Mouse (Mus musculus) mouse trophoblast stem cell (cell line): ENCODE results near the gene Tapbp.
"Not testable (repeated sequence)": the region's sequence is repeated elsewhere in the genome, so short reads cannot be mapped to it uniquely, and the experiment has no call there.

ENCODE experiments used
- in situ Hi-C, 2 experiments: fragments of 300-500 bp; cut with MseI, MboI; formaldehyde crosslinking; loops; 2 replicates in 1 of 2; 3 replicates in 1 of 2; pipeline ENCODE4 v1.15.1; 2025

Tapbp gene

DNA sequence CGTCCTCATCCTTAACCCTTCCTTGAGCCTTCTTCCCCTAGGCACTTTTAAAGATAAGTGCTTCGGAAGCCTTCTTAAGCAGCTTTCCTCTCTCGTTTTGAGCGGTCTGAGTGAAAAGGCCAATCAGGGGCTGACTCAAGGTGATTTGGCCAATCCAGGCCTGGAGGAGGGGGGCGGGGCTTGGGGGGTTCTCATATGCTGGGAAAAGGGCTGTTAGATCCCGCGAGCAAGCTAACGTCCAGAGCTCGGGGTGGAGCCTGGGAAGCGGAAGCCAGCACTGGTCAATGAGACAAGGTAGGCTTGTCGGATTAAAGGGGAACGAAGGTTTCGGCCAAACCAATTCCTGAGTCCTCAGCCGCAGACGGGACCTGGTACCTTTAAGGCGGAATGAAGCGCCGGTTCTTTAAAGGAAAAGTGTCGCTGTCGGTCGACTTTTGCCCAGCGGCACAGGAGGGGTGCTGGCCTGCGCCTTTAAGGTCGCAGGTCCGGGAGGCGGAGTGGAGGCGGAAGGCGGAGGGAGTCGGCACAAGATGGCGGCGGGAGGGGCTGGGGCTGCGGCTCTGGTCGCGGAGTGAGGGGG lies at the start of gene Tapbp, which contains the start of gene Zbtb22:
Gene Tapbp, plus strand, starts transcription at position 229 of the 580 bp plus-strand sequence.
Gene Zbtb22, plus strand, starts transcription at position 234 of the 580 bp plus-strand sequence.
- in situ Hi-C loops, result no loop called here

DNA sequence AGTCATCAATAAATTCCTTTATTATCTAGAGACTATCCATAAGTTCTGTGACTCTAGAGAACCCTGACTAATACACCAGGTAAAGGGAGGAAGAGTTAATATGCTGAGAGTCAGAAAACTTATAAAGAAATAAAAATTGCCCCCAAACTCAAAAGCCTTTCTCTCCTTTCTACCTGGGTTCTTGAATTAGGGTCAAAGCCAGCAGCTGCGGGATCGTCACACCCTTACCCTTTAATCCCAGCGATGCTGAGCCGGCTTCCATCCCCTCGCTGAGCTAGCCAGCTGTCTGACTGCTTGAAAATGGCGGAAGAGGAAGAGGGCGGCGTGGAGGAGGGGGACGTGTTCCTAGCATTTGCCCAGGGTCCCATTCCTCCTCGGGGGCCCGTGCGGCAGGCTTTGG lies 42.2 kb upstream of the Tapbp start, which contains the start of gene Gm7029:
Gene Gm7029, plus strand, starts transcription at position 301 of the 400 bp plus-strand sequence.
- in situ Hi-C loops, result not testable (repeated sequence)

DNA sequence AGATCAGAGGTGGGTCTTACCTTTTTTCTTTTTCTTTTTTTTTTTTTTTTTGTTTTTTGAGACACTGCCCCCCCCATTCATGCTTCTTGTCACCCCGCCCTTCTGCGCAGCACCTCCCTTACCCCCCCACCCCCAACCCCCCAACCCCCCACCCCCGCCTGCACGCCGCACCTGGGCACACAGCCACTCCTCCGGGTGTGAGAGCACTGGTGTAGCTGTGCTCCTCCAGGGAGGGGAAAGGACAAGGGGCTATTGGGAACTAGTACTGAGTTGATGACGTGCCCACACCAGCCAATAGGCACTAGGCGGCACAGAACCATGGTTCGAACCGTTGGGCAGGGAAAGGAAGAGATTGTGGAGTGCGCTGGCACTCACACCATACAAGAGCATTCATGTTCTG lies 41.3 kb upstream of the Tapbp start:
- in situ Hi-C loops, result no loop called here

DNA sequence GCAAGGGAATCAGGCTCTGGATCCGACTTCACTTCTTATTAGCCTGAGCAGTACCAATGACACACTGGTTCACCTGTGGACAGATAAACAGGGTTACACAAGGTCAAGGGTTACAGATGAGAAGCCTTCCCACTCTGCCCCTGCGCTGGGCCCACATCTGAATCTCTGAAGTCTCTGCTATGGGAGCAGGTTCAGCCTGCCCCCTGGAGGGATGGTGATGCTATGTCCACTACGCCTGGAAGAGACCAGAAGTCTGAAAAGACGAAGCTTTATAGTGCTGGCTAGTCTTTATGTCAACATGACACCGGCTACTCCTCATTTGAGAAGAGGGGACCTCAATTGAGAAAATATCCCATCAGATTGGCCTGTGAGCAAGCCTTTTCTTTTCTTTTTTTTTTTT lies 39.9 kb upstream of the Tapbp start:
- in situ Hi-C loops, result not testable (repeated sequence)

DNA sequence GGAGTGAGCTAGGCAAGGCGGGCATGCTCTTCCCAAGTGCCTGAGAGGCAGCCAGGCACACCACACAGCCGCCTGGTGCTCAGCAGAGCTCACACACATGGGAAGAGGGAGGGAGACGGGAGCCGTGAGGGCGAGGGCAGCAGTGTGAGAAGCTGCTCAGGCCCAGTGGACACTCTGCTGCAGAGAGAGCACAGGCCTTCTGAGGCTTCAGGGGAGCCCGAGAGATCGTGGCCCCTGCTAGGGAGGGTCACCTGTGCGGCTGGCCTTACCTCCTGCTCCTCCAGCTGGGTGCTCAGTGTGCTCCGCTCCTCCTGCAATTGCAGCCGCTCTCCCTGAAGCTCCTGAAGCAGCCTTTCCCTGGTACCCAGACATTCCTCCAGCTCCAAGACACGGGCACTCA lies 31.4 kb upstream of the Tapbp start:
- in situ Hi-C loops, result not testable (repeated sequence)

DNA sequence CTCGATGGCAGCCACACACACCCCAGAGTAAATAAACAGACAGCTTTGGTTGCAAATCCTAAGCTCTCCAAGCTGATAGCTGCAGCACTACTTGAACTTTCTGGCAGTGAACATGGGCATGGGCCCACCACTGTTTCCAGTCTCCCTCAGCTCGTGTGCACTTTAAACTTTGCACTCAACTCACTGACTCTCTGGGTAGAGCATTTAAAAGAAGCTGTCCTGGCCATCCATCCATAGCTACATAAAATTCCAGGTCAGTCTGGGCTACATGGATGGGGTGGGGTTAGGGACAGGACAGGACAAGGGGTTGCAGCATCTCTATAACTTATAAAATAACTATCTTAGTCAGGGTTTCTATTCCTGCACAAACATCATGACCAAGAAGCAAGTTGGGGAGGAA lies 27.9 kb upstream of the Tapbp start:
- in situ Hi-C loops, result not testable (repeated sequence)

DNA sequence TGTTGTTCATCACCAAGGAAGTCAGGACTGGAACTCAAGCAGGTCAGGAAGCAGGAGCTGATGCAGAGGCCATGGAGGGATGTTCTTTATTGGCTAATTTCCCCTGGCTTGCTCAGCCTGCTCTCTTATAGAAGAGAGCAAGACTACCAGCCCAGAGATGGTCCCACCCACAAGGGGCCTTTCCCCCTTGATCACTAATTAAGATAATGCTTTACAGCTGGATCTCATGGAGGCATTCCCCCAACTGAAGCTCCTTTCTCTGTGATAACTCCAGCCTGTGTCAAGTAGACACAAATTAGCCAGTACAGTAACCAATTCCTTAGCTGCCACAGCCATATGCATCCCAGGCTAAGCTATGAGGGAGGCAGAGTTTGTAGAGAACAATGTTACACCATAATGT lies 27.5 kb upstream of the Tapbp start:
- in situ Hi-C loops, result not testable (repeated sequence)

DNA sequence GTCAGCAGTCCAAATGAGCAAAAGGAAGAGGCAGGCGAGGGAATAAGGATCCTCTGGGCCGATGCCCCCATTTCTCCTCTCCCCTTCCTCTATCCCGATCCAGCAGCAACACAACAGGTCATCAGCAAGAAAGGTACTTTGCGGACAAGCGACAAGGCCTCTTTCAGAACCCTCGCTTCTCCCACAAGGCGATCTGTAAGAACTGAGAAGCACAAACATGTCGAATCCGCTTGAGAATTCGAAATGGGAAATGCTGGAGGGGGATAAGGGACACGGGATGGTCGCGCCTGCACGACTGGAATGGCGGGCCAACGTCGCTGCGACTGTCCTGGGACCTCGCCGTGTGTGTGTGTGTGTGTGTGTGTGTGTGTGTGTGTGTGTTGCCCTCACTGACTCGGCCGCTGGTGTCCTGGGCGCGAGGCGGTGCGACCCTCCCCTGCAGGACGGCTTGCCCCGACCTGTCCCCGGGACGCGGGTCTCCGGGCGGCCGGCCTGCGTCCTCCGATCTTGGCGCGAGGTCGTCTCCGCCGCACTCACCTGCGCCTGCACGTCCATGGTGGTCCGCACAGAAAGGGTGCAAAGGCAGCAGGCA lies 25.7 kb upstream of the Tapbp start:
- in situ Hi-C loops, result not testable (repeated sequence)

DNA sequence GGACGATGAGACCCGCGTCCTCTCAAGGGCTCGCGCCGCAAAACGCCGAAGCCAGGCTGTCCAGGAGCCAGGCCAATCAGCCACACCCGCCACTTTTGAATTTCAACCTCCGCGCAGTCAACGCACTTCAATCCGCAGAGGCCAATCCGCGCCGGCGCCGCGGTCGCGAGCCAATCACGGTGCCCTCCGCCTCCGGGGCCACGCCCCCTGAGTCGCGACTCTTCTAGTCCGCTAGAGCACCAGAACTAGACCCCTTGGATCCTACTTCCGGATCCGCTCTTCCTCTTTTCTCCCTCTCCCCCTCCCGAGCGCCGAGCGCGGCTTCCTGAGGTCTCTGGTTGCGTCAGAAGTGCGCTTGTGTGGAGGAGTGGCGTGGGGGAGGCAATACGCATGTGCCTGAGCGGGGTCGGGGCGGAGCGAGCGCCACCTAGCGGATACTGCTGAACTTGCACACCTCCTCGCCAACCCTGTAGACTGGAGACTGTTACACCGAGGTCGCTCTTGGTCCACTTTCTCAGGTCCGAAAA lies 25.1 kb upstream of the Tapbp start, which contains the start of gene Kifc1:
Gene Kifc1, minus strand, starts transcription at position 129 of the 527 bp plus-strand sequence.
- in situ Hi-C loops, result no loop called here

DNA sequence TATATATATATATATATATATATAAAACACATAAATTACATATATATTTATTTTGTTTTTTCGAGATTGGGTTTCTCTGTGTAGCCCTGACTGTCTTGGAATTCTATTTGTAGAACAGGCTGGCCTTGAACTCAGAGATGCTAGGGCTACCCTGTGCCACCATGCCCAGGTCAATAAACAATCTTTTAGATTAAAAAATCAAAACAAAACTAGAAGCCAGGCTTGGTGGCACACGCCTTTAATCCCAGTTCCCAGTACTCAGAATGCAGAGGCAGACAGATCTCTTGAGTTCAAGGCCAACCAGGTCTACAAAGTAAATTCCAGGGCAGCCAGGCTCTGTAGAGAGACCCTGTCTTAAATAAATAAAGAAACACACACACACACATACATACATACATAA lies 24.3 kb upstream of the Tapbp start:
- in situ Hi-C loops, result no loop called here

DNA sequence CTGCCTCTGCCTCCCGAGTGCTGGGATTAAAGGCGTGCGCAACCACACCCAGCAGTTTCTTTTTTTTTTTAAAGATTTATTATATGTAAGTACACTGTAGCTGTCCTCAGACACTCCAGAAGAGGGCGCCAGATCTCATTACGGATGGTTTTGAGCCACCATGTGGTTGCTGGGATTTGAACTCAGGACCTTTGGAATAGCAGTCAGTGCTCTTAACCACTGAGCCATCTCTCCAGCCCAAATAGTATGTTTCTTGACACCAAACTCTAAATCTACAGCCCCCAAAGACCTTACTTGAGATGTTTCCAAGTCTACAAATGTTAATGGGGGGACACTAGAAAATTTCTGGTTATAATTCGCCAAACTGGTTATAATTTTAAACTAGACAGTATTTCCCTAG lies 23.8 kb upstream of the Tapbp start:
- in situ Hi-C loops, result not testable (repeated sequence)

DNA sequence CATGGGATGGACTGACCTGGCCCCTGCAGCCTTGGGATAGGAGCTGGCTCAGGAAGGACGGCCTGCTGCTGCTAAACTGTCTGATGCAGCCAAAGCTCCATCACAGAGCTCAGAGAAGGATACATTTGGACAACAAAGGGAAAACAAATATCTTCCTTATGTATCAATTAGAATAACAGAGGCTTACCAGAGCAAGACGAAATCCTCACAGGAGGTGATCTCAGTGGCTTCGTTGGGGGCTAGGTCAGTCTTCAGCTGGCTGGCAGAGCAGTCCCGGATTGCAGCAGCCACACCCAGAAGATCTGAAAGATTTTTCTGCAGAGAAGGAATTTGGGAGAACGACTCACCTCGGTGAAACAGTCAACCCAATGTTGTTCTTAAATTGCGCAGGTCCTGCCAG lies 23.3 kb upstream of the Tapbp start:
- in situ Hi-C loops, result no loop called here

DNA sequence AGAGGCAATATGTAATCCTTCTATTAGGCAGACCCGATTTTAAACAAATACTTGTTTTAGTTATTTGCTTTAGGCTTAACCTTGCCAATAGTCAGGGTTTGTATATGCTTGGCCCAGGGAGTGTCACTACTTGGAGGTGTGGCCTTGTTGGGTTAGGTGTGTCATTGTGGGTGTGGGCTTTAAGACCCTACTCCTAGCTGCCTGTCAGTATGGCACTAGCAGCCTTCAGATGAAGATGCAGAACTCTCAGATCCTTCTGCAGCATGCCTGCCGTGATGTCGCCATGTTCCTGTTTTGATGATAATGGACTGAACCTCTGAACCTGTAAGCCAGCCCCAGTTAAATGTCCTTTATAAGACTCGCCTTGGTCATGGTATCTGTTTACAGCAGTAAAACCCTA lies 22.7 kb upstream of the Tapbp start:
- in situ Hi-C loops, result not testable (repeated sequence)

DNA sequence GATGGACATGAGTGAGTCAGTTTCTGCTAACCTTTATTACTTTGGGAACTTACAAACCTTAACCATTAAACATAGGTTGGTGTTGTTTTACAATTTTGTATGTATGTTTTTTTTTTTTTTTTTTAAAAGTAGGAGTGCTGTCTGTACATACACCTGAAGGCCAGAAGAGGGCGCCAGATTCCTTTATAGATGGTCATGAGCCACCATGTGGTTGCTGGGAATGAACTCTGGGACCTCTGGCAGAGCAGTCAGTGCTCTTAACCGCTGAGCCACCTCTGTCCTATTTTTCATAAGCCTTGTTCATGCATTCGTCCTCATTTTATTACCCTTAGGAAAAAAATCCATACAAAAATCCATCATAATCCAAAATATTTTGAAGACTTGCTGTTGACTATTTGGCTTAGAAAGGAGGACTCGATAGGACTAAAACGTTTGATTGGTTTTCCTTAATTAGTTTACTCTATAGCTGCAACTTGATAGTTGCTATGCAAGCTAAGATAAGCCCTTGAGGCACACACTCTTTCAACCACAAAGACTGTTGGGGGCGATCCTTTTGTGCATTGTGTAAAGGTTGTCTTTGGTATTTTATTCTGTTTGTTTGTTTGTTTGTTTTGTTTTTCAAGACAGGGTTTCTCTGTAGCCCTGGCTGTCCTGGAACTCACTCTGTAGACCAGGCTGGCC lies 18.4 kb upstream of the Tapbp start:
- in situ Hi-C loops, result no loop called here

DNA sequence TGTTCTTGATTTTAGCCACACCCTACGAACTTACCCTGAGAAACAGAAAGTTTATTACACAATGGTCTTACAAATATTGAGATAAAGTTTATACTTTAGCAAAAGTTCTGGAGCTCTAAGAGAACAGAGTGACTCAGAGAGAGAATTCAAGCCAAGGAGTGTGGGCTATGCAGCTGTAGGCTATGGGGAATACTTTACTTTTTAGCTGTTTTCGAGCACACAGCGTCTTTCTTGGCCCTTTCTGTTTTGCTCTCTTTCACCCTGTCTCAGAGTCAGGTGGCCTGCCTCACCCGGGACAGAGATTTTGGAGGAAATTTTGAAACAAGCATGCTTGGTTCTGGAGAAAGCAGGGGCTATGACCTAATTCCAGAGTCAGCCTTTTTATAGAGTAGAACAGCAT lies 17.5 kb upstream of the Tapbp start:
- in situ Hi-C loops, result not testable (repeated sequence)

DNA sequence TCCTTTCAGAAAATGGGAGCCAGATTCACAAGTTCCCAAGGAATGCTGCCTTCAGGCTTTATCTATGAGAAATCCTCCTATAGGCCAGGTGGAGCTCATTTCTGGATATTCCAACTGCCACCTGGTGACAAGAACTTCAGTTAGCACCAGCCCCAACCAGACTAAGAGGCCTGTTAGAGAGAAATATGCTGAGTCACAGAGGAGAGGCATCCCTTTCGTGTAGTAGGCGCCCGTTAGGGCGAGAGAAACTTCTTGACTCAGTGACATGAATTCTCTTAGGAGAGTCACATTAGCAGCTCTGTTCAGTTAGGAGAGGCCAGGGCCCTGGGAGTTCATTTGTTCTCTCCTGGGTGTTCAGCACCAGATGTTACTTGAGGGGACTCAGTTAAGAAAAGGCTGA lies 16.1 kb upstream of the Tapbp start:
- in situ Hi-C loops, result no loop called here

DNA sequence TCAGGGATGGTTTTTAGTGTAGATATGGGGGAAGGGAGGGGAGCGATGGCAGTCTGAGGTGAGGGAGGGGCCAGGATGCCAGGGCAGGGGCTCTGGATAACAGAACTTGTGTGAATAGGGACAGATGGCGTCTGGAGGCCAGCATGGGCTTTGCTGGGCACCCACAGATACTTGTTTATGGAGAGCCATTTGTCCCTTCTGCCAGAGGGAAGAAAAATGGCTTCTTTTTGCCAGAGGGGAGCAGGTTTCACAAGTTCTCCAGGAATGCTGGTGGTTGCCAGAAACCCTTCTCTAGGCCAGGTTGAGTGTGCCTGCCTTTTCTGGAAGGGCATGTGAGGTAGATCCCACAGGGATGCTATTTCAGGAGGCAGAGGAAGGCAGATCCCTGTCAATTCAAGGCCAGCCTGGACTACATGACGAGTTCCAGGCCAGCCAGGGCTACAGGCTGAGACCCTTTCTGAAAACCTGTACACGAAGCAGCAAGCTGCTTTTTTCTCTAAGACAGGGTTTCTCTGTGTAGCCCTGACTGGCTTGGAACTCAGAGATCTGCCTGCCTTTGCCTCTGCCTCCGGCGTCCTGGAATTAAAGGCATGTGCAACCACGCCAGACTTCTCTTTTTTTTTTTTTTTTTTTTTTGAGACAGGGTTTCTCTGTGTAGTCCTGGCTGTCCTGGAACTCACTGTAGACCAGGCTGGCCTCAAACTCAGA lies 15.3 kb upstream of the Tapbp start:
- in situ Hi-C loops, result no loop called here

DNA sequence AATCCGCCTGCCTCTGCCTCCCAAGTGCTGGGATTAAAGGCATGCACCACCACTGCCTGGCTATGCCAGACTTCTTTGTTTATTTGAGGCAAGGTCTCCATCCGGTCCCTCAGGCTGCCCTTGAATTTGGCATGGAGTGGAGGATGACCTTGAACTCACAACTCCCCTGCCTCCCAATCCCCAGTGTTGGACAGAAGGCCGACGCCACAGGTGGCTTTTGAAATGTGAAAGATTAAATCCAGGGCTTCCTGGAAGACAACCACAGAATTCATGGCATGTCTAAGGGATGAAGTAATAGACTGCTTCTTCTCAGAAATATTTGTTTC lies 14.7 kb upstream of the Tapbp start:
- in situ Hi-C loops, result no loop called here

DNA sequence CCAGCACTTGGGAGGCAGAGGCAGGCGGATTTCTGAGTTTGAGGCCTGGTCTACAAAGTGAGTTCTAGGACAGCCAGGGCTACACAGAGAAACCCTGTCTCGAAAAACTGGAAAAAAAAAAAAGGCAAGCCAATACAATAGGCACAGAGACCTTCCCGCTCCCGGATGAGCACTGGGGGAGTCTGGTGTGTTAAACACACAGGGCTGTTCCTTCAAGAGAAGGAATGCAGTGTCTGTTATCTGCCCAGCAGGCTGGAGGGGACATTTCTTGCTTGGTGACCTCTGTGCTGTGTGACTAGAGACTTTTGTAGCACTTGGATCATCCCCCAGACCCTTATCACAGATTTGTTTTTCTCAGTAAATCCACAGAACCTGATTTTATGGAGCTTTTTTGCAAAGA lies 14.0 kb upstream of the Tapbp start:
- in situ Hi-C loops, result no loop called here

DNA sequence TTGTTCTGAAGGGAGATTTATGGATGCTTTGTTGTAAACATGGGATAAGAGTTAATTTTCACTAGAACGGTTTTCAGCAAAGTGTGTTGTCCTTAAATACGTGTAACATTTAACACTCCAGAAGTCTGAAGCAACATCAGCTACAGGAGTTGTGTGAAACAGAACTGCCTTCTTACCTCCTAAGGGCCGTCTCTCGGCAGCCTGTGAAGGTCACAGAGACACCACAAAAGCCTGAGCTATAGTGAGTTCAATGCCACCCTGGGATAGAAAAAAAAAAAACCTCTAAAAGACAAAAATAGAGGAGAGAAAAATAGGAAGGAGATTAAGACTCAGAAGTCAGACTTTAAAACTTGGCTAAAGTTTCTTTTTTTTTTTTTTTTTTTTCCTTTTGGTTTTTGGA lies 13.6 kb upstream of the Tapbp start:
- in situ Hi-C loops, result no loop called here

DNA sequence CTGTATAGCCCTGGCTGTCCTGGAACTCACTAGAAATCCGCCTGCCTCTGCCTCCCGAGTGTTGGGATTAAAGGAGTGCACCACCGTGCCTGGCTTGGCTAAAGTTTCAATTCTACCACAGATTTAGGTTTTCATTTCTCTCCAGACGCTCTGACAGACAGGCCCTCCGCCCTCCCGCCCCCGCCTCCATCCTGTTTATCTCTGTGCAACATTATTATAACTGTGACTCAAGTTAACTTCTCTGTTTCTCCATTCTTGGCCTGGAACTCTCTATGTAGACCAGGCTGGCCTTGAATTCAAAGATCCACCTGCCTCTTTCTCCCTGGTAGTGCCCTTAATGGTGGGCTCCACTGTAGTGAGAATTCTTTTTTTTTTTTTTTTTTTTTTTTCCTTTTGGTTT lies 13.2 kb upstream of the Tapbp start:
- in situ Hi-C loops, result no loop called here

DNA sequence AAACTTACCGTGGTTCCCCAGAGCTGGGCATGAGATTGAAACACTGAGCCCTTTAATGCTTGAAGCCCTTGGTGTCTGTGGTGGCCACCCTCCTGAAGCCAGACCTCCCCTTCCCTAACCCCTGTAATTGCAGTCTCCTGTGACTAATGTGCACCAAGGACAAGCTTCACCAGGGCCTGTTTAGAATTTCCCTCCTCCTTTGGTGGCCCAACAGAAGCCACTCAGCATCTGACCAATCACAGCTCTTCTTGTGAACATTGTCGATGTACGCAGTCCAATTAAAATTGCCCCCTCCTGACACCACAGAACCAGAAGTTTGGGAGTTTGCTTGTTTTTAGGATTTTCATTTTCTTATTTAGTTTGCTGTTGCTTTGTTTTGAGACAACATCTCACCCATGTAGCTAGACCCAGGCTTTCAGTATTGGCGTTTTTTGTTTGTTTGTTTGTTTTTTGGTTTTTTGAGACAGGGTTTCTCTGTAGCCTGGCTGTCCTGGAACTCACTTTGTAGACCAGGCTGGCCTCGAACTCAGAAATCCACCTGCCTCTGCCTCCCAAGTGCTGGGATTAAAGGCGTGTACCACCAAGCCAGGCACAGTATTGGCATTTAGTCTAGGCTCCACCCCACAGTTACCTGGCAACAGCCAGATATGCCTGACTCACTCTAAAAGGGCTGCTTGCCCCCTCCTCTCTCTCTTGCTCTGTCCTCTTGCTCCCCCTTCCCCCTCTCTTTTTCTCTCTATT lies 11.6 kb upstream of the Tapbp start:
- in situ Hi-C loops, result not testable (repeated sequence)
